Mouse (Mus musculus) thymus, postnatal 14 days (tissue): ENCODE results near the gene Tap2.

Source experiments
- DNase-seq: peaks from one replicate; pipeline ENCODE4 v3.0.0; 2021

Gene Tap2

DNA sequence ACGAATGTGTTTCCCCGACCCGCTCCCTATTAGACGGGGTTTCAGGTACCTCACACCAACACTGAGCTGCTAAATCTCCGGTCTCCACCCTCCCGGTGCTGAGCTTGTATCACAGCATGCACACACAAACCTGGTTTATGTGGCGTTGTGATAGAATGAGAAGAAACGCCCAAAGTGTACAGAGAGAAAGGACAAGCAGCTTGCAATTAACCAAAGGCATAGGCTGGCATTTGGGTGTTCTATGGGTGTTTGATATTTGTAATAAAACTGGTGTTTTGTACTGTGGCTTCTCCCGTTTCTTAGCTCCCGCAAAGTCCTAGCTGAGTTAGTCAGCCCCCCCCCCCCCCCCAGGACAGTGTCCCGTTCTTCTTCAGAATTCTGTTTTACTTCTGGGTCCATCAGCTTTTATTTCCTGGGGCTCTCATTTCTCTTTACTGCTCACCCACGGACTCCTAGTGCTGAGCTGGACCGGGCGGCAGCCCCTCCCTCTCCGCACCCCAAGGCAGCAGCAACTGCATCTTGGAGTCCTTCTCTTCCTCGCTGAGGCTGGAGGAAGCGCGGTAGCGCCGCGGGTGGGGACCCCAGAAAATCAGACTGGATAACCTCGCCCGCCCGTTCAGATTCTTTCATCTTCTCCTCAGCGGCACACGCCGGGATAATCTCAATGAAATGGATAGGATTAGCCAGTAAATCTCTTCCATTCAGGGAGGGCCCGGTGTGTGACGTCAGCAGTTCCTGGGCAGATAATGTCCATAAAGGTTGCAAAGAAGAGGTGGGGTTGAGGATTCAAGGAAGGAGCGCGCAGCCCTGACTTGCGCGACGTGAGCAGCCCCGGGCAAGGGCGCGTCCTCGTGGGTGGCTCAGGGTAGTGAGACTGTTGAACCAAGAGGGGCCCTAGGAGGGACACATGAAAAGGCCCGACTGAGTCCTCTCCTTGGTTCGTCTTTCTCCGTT, 6.1 kb upstream of the Tap2 start, which contains the start of gene Psmb8:
Psmb8 (plus strand) TSS at position 781 of the 954 bp plus-strand sequence.
- peak; percentile 91 for DNase-seq

DNA sequence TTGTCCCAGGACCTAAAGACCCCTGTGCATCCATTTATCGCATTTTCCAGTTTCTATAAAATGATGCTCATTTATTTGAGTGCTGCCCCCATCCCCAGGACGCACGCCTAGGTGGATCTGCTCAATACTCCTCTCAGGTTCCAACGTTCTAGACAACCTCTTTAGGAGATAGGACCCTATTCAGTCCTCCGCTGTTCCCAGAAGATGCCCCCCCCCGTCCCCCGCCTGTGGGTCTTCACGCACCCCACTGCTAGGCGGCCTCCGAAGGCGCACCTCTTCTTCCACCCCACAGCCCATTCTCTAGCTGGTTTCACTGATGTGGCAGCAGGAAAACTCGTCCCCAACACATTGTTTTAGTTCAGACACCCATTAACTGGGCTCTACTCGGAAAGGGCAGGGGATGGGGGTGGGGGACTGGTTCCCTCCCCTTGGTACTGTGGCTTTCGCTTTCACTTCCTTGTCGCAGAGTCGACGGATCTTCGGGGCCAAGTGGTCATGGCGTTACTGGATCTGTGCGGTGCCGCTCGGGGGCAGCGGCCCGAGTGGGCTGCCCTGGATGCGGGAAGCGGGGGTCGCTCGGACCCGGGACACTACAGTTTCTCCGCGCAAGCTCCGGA, 5.3 kb upstream of the Tap2 start:
- DNase-seq, result peak; percentile 84

DNA sequence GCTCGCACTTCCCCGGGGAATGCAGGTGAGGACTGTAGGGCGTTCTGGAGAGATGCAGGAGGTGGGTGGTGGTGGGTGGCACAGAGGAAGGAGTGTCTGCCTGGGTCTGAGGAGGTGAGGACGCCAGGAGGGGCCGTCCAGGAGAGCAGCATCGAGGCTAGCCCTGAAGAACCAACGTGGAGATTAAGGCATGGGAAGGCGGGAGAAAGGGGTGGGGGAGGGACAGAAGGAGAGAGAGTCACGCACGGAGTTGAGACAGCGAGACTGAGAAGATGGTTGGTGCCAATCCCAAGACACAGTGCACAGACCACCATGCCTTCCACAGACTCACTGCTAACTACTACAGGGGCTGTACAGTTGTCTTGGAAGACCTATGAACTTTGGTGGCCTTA, 4.8 kb upstream of the Tap2 start:
- DNase-seq, result no peak

DNA sequence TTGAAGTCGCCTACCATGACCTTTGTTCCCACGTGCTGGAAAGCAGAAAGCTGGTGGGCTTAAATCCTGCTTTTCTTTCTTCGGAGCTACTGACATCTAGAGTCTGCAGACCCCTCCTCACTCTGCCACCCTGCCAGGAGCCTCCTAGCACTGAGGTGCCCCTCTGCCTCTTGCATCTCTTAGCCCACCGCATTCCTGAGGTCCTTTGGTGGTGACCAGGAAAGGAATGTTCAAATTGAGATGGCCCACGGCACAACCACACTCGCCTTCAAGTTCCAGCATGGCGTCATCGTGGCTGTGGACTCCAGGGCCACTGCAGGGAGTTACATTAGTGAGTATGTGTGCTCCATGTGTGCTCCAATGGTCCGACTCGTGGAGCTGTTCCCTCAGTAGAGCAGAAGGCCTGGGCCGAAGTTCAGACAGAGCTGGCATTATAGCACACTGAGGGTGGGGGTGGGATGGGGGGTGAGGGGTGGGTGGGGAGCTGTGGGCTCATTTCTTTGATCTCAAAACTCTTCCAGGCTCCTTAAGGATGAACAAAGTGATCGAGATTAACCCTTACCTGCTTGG, 4.2 kb upstream of the Tap2 start:
- DNase-seq, result peak; percentile 34

DNA sequence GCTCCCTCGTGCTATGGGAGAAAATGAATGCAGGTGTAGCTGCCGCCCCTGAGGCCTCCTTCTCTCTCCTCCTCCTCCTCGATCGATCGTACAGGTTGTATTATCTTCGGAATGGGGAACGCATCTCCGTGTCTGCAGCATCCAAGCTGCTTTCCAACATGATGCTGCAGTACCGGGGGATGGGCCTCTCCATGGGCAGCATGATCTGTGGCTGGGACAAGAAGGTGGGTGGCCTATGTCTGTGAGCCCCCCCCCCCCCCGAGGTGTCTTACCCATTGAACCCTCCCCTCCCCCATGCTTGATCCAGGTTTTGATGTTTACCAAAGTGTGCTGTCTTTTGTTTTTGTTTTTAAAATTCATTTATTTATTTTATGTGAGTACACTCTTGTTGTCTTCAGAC, 3.3 kb upstream of the Tap2 start:
- DNase-seq, result peak; percentile 38

DNA sequence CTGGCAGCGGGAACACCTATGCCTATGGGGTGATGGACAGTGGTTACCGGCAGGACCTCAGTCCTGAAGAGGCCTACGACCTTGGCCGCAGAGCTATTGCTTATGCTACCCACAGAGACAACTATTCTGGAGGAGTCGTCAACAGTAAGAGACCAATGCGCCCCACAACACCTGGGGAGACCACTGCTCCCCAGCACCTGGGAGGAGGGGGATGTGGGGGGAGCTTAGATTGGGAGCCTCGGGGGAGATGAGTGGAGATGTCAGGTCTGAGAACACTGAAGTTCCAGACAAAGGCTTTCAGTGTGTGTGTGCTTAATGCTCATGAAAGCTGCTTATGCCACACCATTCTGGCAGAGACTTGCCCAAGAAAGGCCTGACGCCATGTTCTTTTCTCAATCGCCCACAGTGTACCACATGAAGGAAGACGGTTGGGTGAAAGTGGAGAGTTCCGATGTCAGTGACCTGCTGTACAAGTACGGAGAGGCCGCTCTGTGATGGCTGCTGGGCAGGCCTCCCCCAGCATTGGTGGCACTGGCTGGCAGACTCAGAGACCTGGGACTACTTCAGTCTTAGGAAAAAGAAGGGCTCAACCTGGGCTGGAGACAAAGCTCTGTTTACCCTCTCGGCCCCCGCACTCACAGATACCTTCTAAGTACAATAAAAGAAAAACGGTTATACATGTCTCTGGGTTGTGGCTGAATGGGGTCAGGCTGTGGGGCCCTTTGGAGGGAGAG, 2.4 kb upstream of the Tap2 start:
- peak; percentile 80 for DNase-seq

DNA sequence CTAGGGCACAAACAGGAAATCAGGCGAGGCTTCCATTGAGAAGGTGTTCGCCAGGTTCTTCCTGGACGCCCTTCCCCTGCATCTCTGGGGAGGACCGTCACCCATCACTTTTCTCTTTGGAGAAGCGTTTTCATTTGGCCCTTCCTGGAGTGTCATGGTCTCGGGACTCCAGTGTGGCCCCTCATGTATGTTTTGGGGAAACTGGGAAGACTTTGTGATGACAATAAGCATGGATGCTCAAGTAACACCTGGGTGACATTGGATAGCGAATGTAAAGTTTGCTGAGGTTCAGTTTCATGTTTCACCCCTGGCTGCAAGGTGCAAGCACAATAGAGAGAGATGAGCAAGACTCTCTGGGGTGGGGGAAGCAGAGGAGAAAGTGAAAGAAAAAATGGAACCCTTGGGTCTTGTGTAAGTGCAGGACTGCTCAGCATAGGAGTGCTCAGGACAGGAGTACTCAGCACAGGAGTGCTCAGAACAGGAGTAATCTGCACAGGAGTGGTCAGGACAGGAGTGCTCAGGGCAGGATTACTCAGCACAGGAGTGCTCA, 1.7 kb upstream of the Tap2 start:
- no peak for DNase-seq

DNA sequence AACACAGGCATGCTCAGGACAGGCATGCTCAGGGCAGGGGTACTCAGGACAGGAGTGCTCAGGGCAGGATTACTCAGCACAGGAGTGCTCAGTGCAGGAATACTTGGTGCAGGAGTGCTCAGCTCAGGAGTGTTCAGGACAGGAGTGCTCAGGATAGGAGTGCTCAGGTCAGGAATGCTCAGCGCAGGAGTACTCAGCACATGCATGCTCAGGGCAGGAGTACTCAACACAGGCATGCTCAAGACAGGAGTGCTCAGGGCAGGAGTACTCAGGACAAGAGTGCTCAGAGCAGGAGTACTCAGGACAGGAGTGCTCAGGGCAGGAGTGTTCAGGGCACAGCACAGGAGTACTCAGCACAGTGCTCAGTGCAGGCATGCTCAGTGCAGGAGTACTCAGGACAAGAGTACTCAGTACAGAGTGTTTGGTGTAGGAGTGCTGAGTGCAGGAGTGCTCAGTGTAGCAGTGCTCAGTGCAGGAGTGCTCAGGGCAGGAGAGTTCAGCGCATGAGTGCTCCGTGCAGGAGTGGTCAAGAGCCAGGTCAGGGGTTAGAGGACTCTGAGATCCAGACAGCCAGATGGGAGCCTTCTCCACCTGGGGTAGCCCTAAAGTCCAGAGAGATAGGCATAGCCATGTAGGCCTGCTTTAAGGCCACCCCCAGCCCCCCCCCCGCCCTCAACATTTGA, 426 bp upstream of the Tap2 start:
- no peak for DNase-seq

DNA sequence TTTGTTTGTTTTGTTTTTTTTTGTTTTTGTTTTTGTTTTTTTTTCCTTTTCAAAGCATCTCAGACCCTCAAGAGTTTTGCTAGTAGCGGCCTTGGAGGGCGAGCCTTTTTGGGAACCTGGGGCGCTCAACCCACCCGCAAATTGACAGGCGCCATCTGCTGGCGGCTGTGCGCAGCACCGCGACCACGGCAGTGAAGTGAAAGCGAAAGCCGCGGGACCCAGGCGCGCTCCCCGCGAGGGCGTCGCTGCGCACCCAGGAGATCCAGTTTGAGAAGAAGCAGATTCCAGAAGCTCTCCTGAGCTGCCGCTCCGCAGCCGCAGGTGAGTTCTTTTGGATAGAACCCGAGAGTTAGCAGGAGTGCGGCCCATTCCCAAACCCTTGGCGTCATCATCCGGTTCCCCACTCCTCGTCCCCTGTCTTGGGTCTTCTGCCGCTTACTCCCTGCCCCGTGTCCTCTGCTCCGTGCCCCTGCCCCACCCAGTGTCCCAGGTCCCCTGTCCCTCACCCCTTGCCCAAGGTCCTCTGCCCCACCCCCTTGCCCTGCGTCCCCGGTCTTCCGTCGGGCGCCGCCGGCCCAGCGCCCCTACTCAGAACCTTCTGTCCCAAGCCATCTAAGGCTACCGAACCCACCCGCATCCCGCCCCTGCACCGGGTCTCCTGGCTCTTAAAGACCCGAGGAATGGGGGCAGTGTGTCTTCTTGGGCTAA, 1.1 kb downstream of the Tap2 start:
- DNase-seq, result peak; percentile 96

DNA sequence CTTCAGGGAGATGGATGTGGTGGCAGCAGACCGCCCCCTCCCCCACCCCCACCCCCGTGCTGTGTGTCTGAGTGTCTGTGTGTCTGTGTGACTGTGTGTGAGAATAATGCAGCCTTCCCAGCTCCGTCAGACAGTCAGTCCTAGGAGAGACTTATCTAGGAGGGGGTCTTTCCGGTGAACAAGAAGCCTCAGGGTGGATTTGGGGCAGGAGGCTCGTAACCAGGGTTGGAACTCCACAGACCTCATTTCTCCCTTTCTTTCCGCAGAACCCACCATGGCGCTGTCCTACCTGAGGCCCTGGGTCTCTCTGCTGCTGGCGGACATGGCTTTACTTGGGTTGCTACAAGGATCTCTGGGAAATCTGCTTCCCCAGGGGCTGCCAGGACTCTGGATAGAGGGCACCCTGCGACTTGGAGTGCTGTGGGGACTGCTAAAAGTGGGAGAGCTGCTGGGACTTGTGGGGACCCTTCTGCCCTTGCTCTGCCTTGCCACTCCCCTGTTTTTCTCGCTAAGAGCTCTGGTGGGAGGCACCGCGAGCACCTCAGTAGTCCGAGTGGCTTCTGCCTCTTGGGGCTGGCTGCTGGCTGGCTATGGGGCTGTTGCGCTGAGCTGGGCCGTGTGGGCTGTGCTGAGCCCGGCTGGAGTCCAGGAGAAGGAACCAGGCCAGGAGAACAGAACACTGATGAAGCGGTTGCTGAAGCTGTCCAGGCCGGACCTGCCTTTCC, 1.9 kb downstream of the Tap2 start:
- DNase-seq, result peak; percentile 73

DNA sequence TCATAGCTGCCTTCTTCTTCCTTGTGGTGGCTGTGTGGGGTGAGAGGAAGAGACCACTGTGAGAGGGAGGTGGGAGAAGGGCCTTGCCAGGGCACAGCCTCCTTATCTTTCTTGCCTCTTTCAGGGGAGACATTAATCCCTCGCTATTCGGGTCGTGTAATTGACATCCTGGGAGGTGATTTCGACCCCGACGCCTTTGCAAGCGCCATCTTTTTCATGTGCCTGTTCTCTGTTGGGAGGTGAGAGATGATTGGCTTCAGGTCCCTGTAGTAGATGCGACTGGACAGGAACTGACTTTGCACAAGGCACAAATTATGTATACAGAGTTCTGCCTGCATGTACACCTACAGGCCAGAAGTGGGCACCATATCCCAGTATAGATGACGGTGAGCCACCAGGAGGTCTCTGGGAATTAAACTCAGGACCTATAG, 2.4 kb downstream of the Tap2 start:
- DNase-seq, result peak; percentile 65

DNA sequence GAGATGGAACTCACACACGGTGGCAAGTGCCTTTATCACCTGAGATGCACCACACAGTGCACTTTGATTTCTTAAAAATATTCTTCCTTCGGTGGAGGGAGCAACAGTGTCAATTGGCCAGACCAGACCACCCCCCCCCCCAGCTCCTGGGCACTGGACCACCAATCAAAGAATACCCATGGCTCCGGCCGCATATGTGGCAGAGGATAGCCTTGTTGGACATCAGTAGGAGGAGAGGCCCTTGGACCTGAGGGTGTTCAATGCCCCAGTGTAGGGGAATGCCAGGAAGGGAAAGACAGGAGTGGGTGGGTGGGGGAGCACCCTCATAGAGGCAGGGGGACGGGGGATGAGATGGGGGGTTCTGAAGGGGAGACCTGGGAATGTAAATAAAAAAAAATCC, 3.4 kb downstream of the Tap2 start:
- DNase-seq, result peak; percentile 15

DNA sequence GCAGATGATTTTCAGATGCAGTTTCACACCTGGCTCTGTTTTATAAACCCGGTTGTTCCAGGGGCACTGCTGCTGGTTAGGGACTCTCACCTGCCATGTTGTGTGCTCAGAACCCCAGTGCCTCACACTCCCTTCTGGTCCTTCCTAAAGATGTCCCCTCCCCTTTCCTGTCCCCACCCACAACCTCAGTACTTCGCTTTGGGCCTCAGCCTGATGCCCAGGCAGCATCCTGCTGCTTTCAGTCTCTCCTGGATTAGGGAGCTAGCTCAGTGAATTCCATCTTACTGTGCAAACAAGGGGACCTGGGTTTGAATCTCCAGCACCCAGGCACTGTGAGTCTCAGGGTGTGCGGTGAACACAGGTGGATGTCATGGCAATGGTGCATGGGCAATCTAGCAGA, 4.1 kb downstream of the Tap2 start:
- DNase-seq, result peak; percentile 68

DNA sequence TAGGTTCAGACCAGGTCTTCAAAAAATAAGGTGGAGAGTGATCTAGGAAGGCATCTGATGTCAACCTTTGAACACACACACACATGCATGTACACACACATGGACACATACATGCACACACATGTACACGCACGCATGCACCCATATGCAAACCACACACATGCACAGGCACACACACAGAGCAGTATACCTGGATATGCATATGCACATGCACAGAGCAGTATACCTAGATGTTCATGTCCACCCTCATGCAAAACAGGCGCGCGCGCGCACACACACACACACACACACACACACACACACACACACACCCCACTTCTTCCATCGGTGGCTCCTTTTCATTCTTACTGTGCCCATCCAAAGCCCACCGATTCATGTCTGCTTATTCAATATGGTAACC, 4.5 kb downstream of the Tap2 start:
- DNase-seq, result peak; percentile 10

DNA sequence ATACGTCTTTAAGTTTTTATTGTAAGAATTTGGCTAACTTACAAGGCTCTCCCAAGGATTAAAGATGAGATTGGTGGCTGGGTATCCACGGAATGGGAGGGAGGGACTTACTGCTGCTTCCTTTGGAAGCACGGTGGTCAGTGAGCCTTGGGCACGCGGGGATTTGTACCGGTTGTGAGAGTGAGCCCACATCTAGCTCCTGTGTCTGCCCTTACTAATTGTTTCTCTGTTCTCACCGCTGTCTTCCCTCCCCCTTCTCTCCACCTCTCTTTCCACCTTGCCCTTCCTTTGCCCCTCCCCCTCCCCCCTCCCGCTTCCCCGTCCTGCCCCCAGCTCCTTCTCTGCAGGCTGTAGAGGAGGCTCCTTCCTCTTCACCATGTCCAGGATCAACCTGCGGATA, 5.1 kb downstream of the Tap2 start:
- DNase-seq, result peak; percentile 36

DNA sequence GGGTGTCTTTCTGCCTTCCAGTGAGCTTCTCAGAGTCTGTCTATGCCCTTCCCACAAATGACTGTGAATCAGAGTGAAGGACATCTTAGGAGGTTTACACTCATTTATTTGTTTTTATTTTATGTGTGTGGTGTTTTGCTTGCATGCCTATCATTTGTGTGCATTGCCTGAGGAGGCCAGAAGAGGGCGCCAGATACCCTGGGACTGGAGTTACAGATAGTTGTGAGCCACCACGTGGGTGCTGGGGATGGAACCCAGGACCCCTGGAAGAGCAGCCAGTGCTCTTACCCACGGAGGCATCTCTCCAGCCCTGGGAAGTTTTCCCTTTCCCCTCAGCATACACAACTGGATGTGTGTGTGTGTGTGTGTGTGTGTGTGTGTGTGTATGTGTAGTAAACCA, 6.4 kb downstream of the Tap2 start:
- DNase-seq, result peak; percentile 52

DNA sequence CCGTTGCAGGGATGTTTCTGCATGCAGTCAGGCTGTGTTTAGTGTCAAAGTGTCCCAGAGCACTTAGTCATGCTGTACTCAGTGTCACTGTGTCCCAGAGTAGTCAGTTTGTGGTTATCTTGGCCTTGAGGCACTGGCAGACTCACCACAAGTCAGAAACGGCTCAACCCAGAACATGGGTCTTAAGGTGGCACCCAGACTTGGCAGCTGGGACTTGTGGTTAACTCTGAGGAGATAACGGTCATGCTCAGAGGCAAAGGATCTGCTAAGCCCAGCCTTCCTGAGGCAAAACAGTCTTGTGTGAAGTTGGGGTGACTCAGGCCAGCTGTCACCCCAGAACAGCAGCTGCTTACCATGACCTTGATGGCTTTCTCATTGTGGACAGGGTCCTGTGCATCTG, 7.3 kb downstream of the Tap2 start:
- peak; percentile 67 for DNase-seq

DNA sequence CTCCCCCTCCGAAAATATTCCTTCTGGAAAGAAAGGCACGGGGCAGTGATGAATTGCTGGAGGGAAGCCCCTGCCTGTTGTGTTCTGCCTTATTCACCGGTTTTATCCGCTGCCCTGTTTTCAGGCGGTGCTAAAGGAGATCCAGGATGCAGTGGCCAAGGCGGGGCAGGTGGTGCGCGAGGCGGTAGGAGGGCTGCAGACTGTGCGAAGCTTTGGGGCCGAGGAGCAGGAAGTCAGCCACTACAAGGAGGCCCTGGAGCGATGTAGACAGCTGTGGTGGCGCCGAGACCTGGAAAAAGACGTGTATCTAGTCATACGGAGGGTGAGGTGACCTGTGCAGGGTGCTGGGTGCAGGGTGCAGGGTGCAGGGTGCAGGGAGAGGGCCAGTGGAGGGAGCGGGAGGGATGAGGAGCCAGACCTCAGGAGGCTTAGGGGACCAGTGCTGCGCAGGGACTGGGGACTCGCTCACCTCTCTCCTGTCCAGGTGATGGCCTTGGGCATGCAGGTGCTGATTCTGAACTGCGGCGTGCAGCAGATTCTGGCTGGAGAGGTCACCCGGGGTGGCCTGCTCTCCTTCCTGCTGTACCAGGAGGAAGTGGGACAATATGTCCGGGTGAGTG, 8.5 kb downstream of the Tap2 start:
- DNase-seq, result peak; percentile 89

DNA sequence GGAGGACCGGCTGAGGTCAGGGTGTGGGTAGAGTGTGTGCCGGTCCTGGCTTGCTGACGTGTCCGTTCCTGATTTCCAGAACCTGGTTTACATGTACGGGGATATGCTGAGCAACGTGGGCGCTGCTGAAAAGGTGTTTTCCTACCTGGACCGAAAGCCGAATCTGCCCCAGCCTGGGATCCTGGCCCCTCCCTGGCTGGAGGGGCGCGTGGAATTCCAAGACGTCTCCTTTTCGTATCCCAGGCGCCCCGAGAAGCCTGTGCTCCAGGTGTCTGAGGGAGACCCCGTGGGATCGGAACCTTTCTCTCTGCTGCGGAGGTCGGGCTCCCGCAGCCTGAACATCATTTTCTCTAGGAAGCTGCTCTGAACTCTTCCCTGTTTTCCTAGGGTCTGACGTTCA, 10.6 kb downstream of the Tap2 start:
- DNase-seq, result peak; percentile 8

DNA sequence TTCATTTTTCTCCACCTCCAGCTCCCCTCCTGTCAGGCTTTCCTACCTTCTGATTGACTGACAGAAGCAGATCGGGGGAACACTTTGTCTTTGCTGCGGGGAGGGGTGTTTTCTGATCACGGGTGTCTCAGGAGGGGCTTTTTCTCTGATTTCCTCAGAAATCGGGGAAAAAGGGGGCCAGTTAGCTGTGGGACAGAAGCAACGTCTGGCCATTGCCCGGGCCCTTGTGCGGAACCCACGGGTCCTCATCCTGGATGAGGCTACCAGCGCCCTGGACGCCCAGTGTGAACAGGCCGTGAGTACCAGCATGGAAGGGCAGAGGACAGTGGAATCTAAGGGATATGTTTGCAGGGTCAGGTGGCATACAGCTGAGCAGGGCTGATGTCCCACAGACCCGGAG, 11.8 kb downstream of the Tap2 start:
- peak; percentile 4 for DNase-seq
